Mouse (Mus musculus) heart, embryonic 16.5 days (tissue): Measurements from ENCODE around the gene Fam45a. TPM values are rescaled to one million over a fixed set of nuclear protein-coding genes. Genes with fewer than 3 reads are reported as not detected.
"Not testable (repeated sequence)": the region's sequence is repeated elsewhere in the genome, so short reads cannot be mapped to it uniquely, and the experiment has no call there.

Experiments used
- ATAC-seq: fragments of 200-750 bp; cut with Nextera tagmentation; replicated peaks from 2 replicates; pipeline ENCODE4 v1.8.0; 2017; ENCODE audit warnings: moderate number of reproducible peaks; ENCODE audit not compliant: insufficient read depth, low FRiP score; ENCODE audit errors: extremely low read depth
- H3K27ac ChIP-seq: fragments of 300-500 bp; sonication (generic); 2 replicates; pipeline ENCODE4 v1.5.1; 2014; ENCODE audit warnings: mild to moderate bottlenecking, low read length, control low read depth, moderate library complexity
- H3K27me3 ChIP-seq: fragments of 300-500 bp; sonication (generic); 2 replicates; pipeline ENCODE4 v1.6.1; 2014; ENCODE audit warnings: low read length, mixed read lengths; ENCODE audit not compliant: control insufficient read depth, insufficient read depth
- H3K36me3 ChIP-seq: fragments of 300-500 bp; sonication (generic); 2 replicates; pipeline ENCODE4 v1.6.1; 2014; ENCODE audit not compliant: control insufficient read depth, insufficient read depth
- H3K4me1 ChIP-seq: fragments of 300-500 bp; sonication (generic); 2 replicates; pipeline ENCODE4 v1.6.1; 2014; ENCODE audit warnings: low read length, mixed read lengths; ENCODE audit not compliant: control insufficient read depth, insufficient read depth
- H3K4me2 ChIP-seq: fragments of 300-500 bp; sonication (generic); 2 replicates; pipeline ENCODE4 v1.6.1; 2014; ENCODE audit warnings: low read depth, mild to moderate bottlenecking, control low read depth, low read length
- H3K4me3 ChIP-seq: fragments of 300-500 bp; sonication (generic); 2 replicates; pipeline ENCODE4 v1.5.1; 2014; ENCODE audit warnings: mild to moderate bottlenecking, control low read depth, low read length
- H3K9ac ChIP-seq: fragments of 300-500 bp; sonication (generic); 2 replicates; pipeline ENCODE4 v1.6.1; 2014; ENCODE audit warnings: low read length, control low read depth
- H3K9me3 ChIP-seq: fragments of 300-500 bp; sonication (generic); replicated peaks from 2 replicates; pipeline ENCODE4 v1.6.1; 2016; ENCODE audit warnings: low read length; ENCODE audit not compliant: control insufficient read depth
- WGBS: fragments of 180-500 bp; shearing (Covaris S2); extraction: QIAGEN DNeasy Blood & Tissue Kit; methylation state at CpG from one replicate; pipeline ENCODE4 v1.1.7; 2014; 5-methylcytosine and 5-hydroxymethylcytosine counted together
- polyA plus RNA-seq: library from polyadenylated mRNA; unstranded; fragments of >200 nt; fragmentation: Nextera tagmentation; extraction: Ambion mirVana; gene quantifications from 2 replicates; pipeline ENCODE4 v1.2.1, GENCODE M21; 2015

Gene Fam45a
- polyA plus RNA-seq, 1 experiment from 2014 or later = 22.7 TPM

- no peak for ATAC-seq
- no peaks in the 10 kb centered on the region for H3K9me3 ChIP-seq
- H3K27me3 ChIP-seq = no peaks in the 10 kb centered on the region
- H3K4me1 ChIP-seq = peaks cover 12% of the 10 kb centered on the region
- H3K9ac ChIP-seq = no peak overlapping the region
- H3K27ac ChIP-seq = no peak overlapping the region
- H3K36me3 ChIP-seq = peaks cover 8% of the 10 kb centered on the region
- H3K4me3 ChIP-seq = no peak overlapping the region
- WGBS = 94% methylated on average over 6 of the region's 6 CpGs
- no peak overlapping the region for H3K4me2 ChIP-seq
Observed at GRCm38 (mm10) chr19:60813133-60813532, 1.7 kb downstream of the Fam45a start.

GRCm38 (mm10) chr19:60818677-60819076 lies 7.3 kb downstream of the Fam45a start:
- H3K4me1 ChIP-seq = no peaks in the 10 kb centered on the region
- no peaks in the 10 kb centered on the region for H3K27me3 ChIP-seq
- no peak overlapping the region for H3K27ac ChIP-seq
- no peak overlapping the region for H3K9ac ChIP-seq
- ATAC-seq = no peak
- peaks cover 30% of the 10 kb centered on the region for H3K36me3 ChIP-seq
- no peaks in the 10 kb centered on the region for H3K9me3 ChIP-seq
- H3K4me3 ChIP-seq = no peak overlapping the region
- no peak overlapping the region for H3K4me2 ChIP-seq
- 87% methylated on average over 6 of the region's 6 CpGs for WGBS

GRCm38 (mm10) chr19:60837747-60838146 lies 26.4 kb downstream of the Fam45a start:
- no peak overlapping the region for H3K4me2 ChIP-seq
- H3K27me3 ChIP-seq = no peaks in the 10 kb centered on the region
- H3K27ac ChIP-seq = no peak overlapping the region
- 26% methylated on average over 1 of the region's 1 CpGs for WGBS
- no peak overlapping the region for H3K4me3 ChIP-seq
- no peak overlapping the region for H3K9ac ChIP-seq
- ATAC-seq = no peak; the same call in 1 of the 2 replicates
- no peaks in the 10 kb centered on the region for H3K9me3 ChIP-seq
- H3K36me3 ChIP-seq = peaks cover 28% of the 10 kb centered on the region
- 0 out of 2 replicates have a peak, but pooled peaks cover 2% of the 10 kb centered on the region for H3K4me1 ChIP-seq

- H3K9me3 ChIP-seq = no peaks in the 10 kb centered on the region
- H3K4me1 ChIP-seq = 0 out of 2 replicates have a peak, but pooled peaks cover under 1% of the 10 kb centered on the region
- H3K36me3 ChIP-seq = peaks cover 3% of the 10 kb centered on the region; the same call in 1 of the 2 replicates
- H3K4me2 ChIP-seq = no peak overlapping the region
- H3K27ac ChIP-seq = no peak overlapping the region
- no peak overlapping the region for H3K4me3 ChIP-seq
- no peak for ATAC-seq
- H3K9ac ChIP-seq = no peak overlapping the region
- H3K27me3 ChIP-seq = no peaks in the 10 kb centered on the region
Observed at GRCm38 (mm10) chr19:60843324-60843723, 31.9 kb downstream of the Fam45a start.

- H3K27ac ChIP-seq = no peak overlapping the region
- H3K9ac ChIP-seq = no peak overlapping the region
- no peaks in the 10 kb centered on the region for H3K27me3 ChIP-seq
- no peaks in the 10 kb centered on the region for H3K4me1 ChIP-seq
- H3K4me3 ChIP-seq = no peak overlapping the region
- no peak overlapping the region for H3K4me2 ChIP-seq
- ATAC-seq = no peak
- H3K36me3 ChIP-seq = peaks cover 4% of the 10 kb centered on the region
- no peaks in the 10 kb centered on the region for H3K9me3 ChIP-seq
Observed at GRCm38 (mm10) chr19:60845731-60846130, 34.3 kb downstream of the Fam45a start.

GRCm38 (mm10) chr19:60860868-60861700 lies 49.7 kb downstream of the Fam45a start, which contains the start of gene Sfxn4:
TSS of gene Sfxn4 (minus strand) at chr19:60861479.
- Histone ChIP-seq H3K36me3 (peaks cover 13% of the 10 kb centered on the region), H3K4me1 (no peaks in the 10 kb centered on the region; the same call in 1 of the 2 replicates), H3K4me2 (peak within 1 kb of the TSS; percentile 82), H3K9me3 (no peaks in the 10 kb centered on the region), H3K4me3 (peak within 1 kb of the TSS; percentile 78), H3K27me3 (no peaks in the 10 kb centered on the region), H3K27ac (peak within 1 kb of the TSS; percentile 80), H3K9ac (peak within 1 kb of the TSS; percentile 78)
- peak; percentile 99 for ATAC-seq
- WGBS = 4% methylated on average over 30 of the region's 30 CpGs

- H3K4me2 ChIP-seq, H3K9ac ChIP-seq, H3K9me3 ChIP-seq, ATAC-seq, H3K27ac ChIP-seq, H3K4me3 ChIP-seq, H3K4me1 ChIP-seq, H3K27me3 ChIP-seq: not testable (repeated sequence)
- peaks cover 36% of the 10 kb centered on the region for H3K36me3 ChIP-seq
- 96% methylated on average over 4 of the region's 4 CpGs for WGBS
Observed at GRCm38 (mm10) chr19:60866169-60866568, 54.8 kb downstream of the Fam45a start.

- no peak overlapping the region for H3K9ac ChIP-seq
- no peak for ATAC-seq
- WGBS = 79% methylated on average over 1 of the region's 1 CpGs
- peaks cover 28% of the 10 kb centered on the region for H3K36me3 ChIP-seq
- H3K27ac ChIP-seq = no peak overlapping the region
- H3K9me3 ChIP-seq = no peaks in the 10 kb centered on the region
- H3K27me3 ChIP-seq = no peaks in the 10 kb centered on the region
- peaks cover 13% of the 10 kb centered on the region for H3K4me1 ChIP-seq
- no peak overlapping the region for H3K4me3 ChIP-seq
- no peak overlapping the region for H3K4me2 ChIP-seq
Observed at GRCm38 (mm10) chr19:60870489-60870888, 59.1 kb downstream of the Fam45a start.

- Histone ChIP-seq H3K27ac (no peak overlapping the region), H3K4me1 (peaks cover 13% of the 10 kb centered on the region), H3K9ac (no peak overlapping the region), H3K4me2 (no peak overlapping the region), H3K9me3 (no peaks in the 10 kb centered on the region), H3K36me3 (peaks cover 28% of the 10 kb centered on the region), H3K4me3 (no peak overlapping the region), H3K27me3 (no peaks in the 10 kb centered on the region)
- WGBS = 88% methylated on average over 5 of the region's 5 CpGs
- no peak for ATAC-seq
Observed at GRCm38 (mm10) chr19:60871366-60871765, 60.0 kb downstream of the Fam45a start.
